Mouse (Mus musculus) hindbrain, embryonic 14.5 days (tissue): ENCODE results near the gene Fdx1l. TPM values are rescaled to one million over a fixed set of nuclear protein-coding genes. Genes with fewer than 3 reads are reported as not detected.

Source experiments
- ATAC-seq: fragments of 200-750 bp; cut with Nextera tagmentation; 2 replicates; pipeline ENCODE4 v1.8.0; 2017; ENCODE audit warnings: moderate number of reproducible peaks, mild to moderate bottlenecking, moderate TSS enrichment, moderate library complexity; ENCODE audit not compliant: low FRiP score
- DNase-seq: peaks from one replicate; pipeline ENCODE4 v3.0.0-alpha.2; 2015; ENCODE audit warnings: low spot score
- H3K27ac ChIP-seq: fragments of 300-500 bp; sonication (generic); 2 replicates; pipeline ENCODE4 v1.5.1; 2014; ENCODE audit warnings: mild to moderate bottlenecking, moderate library complexity
- H3K27me3 ChIP-seq: fragments of 300-500 bp; sonication (generic); 2 replicates; pipeline ENCODE4 v1.6.1; 2014; ENCODE audit warnings: mild to moderate bottlenecking, low read length, mixed read lengths; ENCODE audit not compliant: control insufficient read depth, insufficient read depth
- H3K36me3 ChIP-seq: fragments of 300-500 bp; sonication (generic); replicated peaks from 2 replicates; pipeline ENCODE4 v1.6.1; 2014; ENCODE audit not compliant: control insufficient read depth, insufficient read depth
- H3K4me1 ChIP-seq: fragments of 300-500 bp; sonication (generic); replicated peaks from 2 replicates; pipeline ENCODE4 v1.6.1; 2014; ENCODE audit warnings: antibody characterized with exemption, low read length, mixed read lengths; ENCODE audit not compliant: control insufficient read depth, insufficient read depth
- H3K4me2 ChIP-seq: fragments of 300-500 bp; sonication (generic); replicated peaks from 2 replicates; pipeline ENCODE4 v1.6.1; 2014; ENCODE audit warnings: mild to moderate bottlenecking, moderate library complexity
- H3K4me3 ChIP-seq: fragments of 300-500 bp; sonication (generic); replicated peaks from 2 replicates; pipeline ENCODE4 v1.5.1; 2014; ENCODE audit warnings: mild to moderate bottlenecking, low read length
- H3K9ac ChIP-seq: fragments of 300-500 bp; sonication (generic); 2 replicates; pipeline ENCODE4 v1.6.1; 2014
- H3K9me3 ChIP-seq: fragments of 300-500 bp; sonication (generic); 2 replicates; pipeline ENCODE4 v1.6.1; 2016; ENCODE audit warnings: low read length; ENCODE audit not compliant: control insufficient read depth
- WGBS: fragments of 180-500 bp; shearing (Covaris S2); extraction: QIAGEN DNeasy Blood & Tissue Kit; methylation state at CpG from one replicate; pipeline ENCODE4 v1.1.7; 2014; 5-methylcytosine and 5-hydroxymethylcytosine counted together
- polyA plus RNA-seq: library from polyadenylated mRNA; unstranded; fragments of >200 nt; fragmentation: Nextera tagmentation; extraction: Ambion mirVana; gene quantifications from 2 replicates; pipeline ENCODE4 v1.2.1, GENCODE M21; 2014

Gene Fdx1l
- polyA plus RNA-seq: 67.0 and 72.0 TPM in 2 replicates

DNA sequence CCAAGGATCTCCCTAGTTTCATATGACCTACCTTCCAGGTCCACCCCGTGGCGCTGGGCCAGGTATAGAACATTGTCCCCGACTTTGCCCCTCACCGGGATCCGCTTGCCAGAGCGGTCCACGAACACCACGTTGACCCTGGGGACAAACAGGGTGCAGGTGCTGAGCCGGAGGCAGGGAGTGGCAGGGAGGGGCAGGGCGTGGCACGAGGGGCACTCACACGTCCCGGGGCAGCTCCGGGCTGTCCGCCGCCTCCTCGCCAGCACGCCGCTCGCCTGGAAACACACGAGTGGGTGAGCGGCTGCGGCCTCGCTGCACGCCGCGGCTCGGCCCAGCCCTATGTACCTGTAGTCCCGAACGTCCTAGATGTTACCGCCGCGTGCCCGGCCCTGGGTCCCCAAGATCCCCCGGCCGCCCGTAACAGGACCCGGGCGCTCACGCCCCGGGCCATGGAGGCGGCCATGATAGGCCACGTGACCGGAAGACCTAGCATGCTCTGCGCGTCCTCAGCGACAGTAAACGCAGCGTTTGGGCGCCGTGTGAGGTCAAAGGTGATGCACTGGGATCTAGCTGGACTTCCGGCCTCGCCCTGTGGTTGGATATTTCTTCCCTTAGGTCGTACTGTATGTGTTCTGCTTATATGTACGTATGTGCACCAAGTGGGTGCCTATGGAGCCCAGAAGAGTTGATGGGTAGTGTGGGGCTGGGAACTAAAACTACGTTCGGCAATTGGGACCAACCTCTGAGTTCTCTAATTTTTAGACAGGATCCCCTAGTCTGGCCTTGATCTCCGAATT, at the start of gene Fdx1l, which contains the start of gene Gm49373:
Fdx1l (minus strand) TSS at position 571 of the 797 bp plus-strand sequence.
Gm49373 (minus strand) TSS at position 53 of the 797 bp plus-strand sequence.
- Histone ChIP-seq H3K4me1 (peaks cover 12% of the 10 kb centered on the region), H3K27ac (peak within 1 kb of the TSS; percentile 70; the same call in 1 of the 2 replicates), H3K9ac (peak within 1 kb of the TSS; percentile 78), H3K4me3 (peak within 1 kb of the TSS; percentile 73), H3K36me3 (peaks cover 53% of the 10 kb centered on the region), H3K4me2 (peak within 1 kb of the TSS; percentile 76), H3K27me3 (no peaks in the 10 kb centered on the region), H3K9me3 (no peaks in the 10 kb centered on the region)
- WGBS: 3% methylated on average over 58 of the region's 58 CpGs
- ATAC-seq: peak; percentile 95
- DNase-seq: peak; percentile 88

GRCm38 (mm10) chr9:21121483-21121882, 48.1 kb upstream of the Fdx1l start:
- ATAC-seq: no peak
- peaks cover 59% of the 10 kb centered on the region for H3K36me3 ChIP-seq
- WGBS: 93% methylated on average over 16 of the region's 16 CpGs

DNA sequence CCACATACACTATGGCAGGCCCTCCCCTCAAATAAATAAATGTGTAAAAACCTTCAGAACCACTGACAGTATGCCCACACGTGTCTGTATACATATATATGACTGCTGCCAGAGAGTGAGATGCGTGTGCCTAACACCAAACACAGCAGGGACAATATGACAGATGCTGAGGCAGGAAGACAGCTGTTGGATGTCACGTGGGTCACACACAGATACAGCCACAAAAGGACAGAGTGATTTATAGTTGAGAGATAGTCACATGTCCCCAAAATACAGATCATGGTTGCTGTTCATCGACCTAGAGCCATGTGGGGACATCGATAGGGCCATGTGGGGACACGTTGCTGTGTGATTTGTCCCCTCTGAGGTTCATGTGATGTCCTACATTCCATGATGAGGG, 43.7 kb upstream of the Fdx1l start:
- Histone ChIP-seq H3K27ac (no peak overlapping the region), H3K9me3 (no peaks in the 10 kb centered on the region), H3K4me1 (no peaks in the 10 kb centered on the region), H3K4me2 (no peak overlapping the region), H3K36me3 (peaks cover 27% of the 10 kb centered on the region), H3K9ac (no peak overlapping the region), H3K4me3 (no peak overlapping the region), H3K27me3 (no peaks in the 10 kb centered on the region)
- 77% methylated on average over 6 of the region's 6 CpGs for WGBS
- DNase-seq (no peak), ATAC-seq (no peak)

More at GRCm38 (mm10) chr9:21121483-21121882, 48.1 kb upstream of the Fdx1l start:
- Histone ChIP-seq H3K27me3 (no peaks in the 10 kb centered on the region), H3K27ac (no peak overlapping the region), H3K4me3 (no peak overlapping the region), H3K9ac (no peak overlapping the region), H3K4me2 (no peak overlapping the region), H3K9me3 (no peaks in the 10 kb centered on the region), H3K4me1 (no peaks in the 10 kb centered on the region)
- no peak for DNase-seq

- Histone ChIP-seq H3K9me3 (no peaks in the 10 kb centered on the region), H3K36me3 (peaks cover 12% of the 10 kb centered on the region; the same call in 1 of the 2 replicates), H3K4me2 (no peak overlapping the region), H3K27me3 (no peaks in the 10 kb centered on the region), H3K4me3 (no peak overlapping the region), H3K4me1 (no peaks in the 10 kb centered on the region), H3K9ac (no peak overlapping the region), H3K27ac (no peak overlapping the region)
- 92% methylated on average over 8 of the region's 8 CpGs for WGBS
- ATAC-seq (no peak), DNase-seq (no peak)
Measured at GRCm38 (mm10) chr9:21115105-21115504, 41.7 kb upstream of the Fdx1l start.

GRCm38 (mm10) chr9:21114190-21114589, 40.8 kb upstream of the Fdx1l start:
- H3K9ac ChIP-seq: no peak overlapping the region
- 89% methylated on average over 7 of the region's 7 CpGs for WGBS

DNA sequence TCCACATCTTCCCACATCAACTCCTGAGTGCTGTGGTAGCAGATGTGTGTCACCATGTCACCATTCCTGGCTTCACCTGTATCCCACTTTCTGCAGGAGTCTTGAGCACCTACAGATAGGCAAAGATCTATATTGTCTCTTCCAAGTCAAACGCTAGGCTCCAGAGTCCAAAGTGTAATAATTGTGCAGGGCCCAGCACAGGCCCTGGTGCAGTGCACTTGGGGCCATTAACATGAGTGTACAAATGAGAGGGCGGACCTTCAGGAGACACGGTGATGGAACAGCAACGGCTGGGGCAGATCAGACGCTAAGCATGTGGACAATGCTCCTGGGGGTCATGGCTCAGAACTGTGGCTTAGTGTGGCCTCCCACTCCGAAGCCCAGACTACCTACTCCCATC, 40.3 kb upstream of the Fdx1l start:
- 91% methylated on average over 6 of the region's 6 CpGs for WGBS
- ATAC-seq (no peak), DNase-seq (no peak)
- no peak overlapping the region for H3K4me3 ChIP-seq
- no peaks in the 10 kb centered on the region for H3K9me3 ChIP-seq
- peaks cover 13% of the 10 kb centered on the region; the same call in 1 of the 2 replicates for H3K36me3 ChIP-seq
- no peak overlapping the region for H3K27ac ChIP-seq
- no peaks in the 10 kb centered on the region for H3K27me3 ChIP-seq
- no peak overlapping the region for H3K4me2 ChIP-seq
- H3K4me1 ChIP-seq: no peaks in the 10 kb centered on the region
- no peak overlapping the region for H3K9ac ChIP-seq

More at GRCm38 (mm10) chr9:21114190-21114589, 40.8 kb upstream of the Fdx1l start:
- ATAC-seq (no peak), DNase-seq (no peak)
- no peak overlapping the region for H3K4me3 ChIP-seq
- peaks cover 9% of the 10 kb centered on the region; the same call in 1 of the 2 replicates for H3K36me3 ChIP-seq
- no peak overlapping the region for H3K4me2 ChIP-seq
- H3K4me1 ChIP-seq: no peaks in the 10 kb centered on the region
- no peak overlapping the region for H3K27ac ChIP-seq
- no peaks in the 10 kb centered on the region for H3K9me3 ChIP-seq
- no peaks in the 10 kb centered on the region for H3K27me3 ChIP-seq

DNA sequence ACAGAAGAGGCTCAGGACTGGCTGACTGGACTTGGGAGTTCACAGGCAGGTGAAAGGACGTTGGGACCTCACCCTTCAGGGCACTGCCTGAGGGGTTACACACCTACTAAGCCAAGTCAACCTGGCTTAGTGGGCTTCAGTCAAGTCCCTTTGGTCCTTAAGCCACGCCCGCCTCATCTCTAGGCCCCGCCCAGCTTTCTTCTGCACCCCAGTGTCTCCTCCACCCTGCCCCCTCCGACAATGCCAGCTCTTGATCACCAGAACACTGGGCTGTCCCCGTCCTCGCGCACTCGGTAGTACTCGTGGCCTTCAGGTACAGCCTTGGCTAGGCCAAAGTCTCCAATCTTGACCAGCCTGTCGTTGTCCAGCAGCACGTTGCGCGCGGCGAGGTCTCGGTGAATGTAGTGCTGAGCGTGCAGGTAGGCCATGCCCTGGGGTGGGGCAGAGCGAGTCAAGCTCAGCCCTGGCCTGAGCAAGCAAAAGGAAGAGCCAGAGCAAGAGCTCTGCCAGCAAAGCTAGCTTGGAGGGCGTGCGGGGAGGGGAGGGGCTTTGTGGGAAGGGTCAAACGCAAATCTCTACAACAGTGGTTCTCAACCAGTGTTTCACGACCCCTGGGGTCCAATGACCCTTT, 34.3 kb upstream of the Fdx1l start:
- Histone ChIP-seq H3K4me1 (no peaks in the 10 kb centered on the region), H3K9me3 (no peaks in the 10 kb centered on the region), H3K27ac (no peak overlapping the region), H3K27me3 (no peaks in the 10 kb centered on the region), H3K4me3 (no peak overlapping the region), H3K9ac (no peak overlapping the region), H3K36me3 (peaks cover 20% of the 10 kb centered on the region; the same call in 1 of the 2 replicates), H3K4me2 (no peak overlapping the region)
- 51% methylated on average over 23 of the region's 23 CpGs for WGBS
- ATAC-seq (0 out of 2 replicates have a peak, but pooled peaks have one; percentile 34), DNase-seq (no peak)

- ATAC-seq: no peak
Measured at GRCm38 (mm10) chr9:21105760-21106564, 32.5 kb upstream of the Fdx1l start.

More at GRCm38 (mm10) chr9:21105760-21106564, 32.5 kb upstream of the Fdx1l start:
- no peaks in the 10 kb centered on the region for H3K9me3 ChIP-seq
- no peaks in the 10 kb centered on the region for H3K4me1 ChIP-seq
- H3K9ac ChIP-seq: no peak overlapping the region
- no peak overlapping the region for H3K4me3 ChIP-seq
- 82% methylated on average over 5 of the region's 5 CpGs for WGBS
- DNase-seq: no peak
- H3K4me2 ChIP-seq: no peak overlapping the region
- peaks cover 20% of the 10 kb centered on the region; the same call in 1 of the 2 replicates for H3K36me3 ChIP-seq
- no peak overlapping the region for H3K27ac ChIP-seq
- no peaks in the 10 kb centered on the region for H3K27me3 ChIP-seq
